Mouse (Mus musculus): Measurements from ENCODE around the gene Kbtbd4. TPM values are rescaled to one million over a fixed set of nuclear protein-coding genes. Genes with fewer than 3 reads are reported as not detected.
"Not testable (repeated sequence)": the region's sequence is repeated elsewhere in the genome, so short reads cannot be mapped to it uniquely, and the experiment has no call there.

Gene Kbtbd4
- polyA plus RNA-seq, 1 experiment from 2014 or later: 61.9 TPM

GRCm38 (mm10) chr2:90894299-90894677, 10.3 kb upstream of the Kbtbd4 start:
- not testable (repeated sequence) for H3K4me2 ChIP-seq (ENCODE audit: low read length); ATAC-seq; H3K27me3 ChIP-seq (replicated peaks; ENCODE audit: control insufficient read depth, insufficient read depth, low read length); H3K9me3 ChIP-seq (ENCODE audit: control insufficient read depth, low read length); H3K4me3 ChIP-seq (replicated peaks; ENCODE audit: low read length); H3K27ac ChIP-seq (ENCODE audit: low read length); H3K9ac ChIP-seq (replicated peaks; ENCODE audit: low read depth, low read length)
- 94% methylated on average over 3 of the region's 3 CpGs for WGBS
- peaks cover 13% of the 10 kb centered on the region for H3K36me3 ChIP-seq (ENCODE audit: control insufficient read depth, insufficient read depth)
- peaks cover 14% of the 10 kb centered on the region for H3K4me1 ChIP-seq (replicated peaks; ENCODE audit: control insufficient read depth, insufficient read depth, low read length)

GRCm38 (mm10) chr2:90903398-90903797, 1.1 kb upstream of the Kbtbd4 start:
- Histone ChIP-seq H3K4me3 (replicated peaks; ENCODE audit: low read length) (peak overlapping the region; percentile 76), H3K4me1 (replicated peaks; ENCODE audit: control insufficient read depth, insufficient read depth, low read length) (peaks cover 27% of the 10 kb centered on the region), H3K27me3 (replicated peaks; ENCODE audit: control insufficient read depth, insufficient read depth, low read length) (no peaks in the 10 kb centered on the region), H3K36me3 (ENCODE audit: control insufficient read depth, insufficient read depth) (peaks cover 10% of the 10 kb centered on the region; the same call in 1 of the 2 replicates), H3K27ac (ENCODE audit: low read length) (no peak overlapping the region), H3K4me2 (ENCODE audit: low read length) (peak overlapping the region; percentile 82), H3K9ac (replicated peaks; ENCODE audit: low read depth, low read length) (peak overlapping the region; percentile 85), H3K9me3 (ENCODE audit: control insufficient read depth, low read length) (no peaks in the 10 kb centered on the region)
- 77% methylated on average over 2 of the region's 2 CpGs for WGBS
- ATAC-seq: no peak

- H3K9me3 ChIP-seq (ENCODE audit: control insufficient read depth, low read length): no peaks in the 10 kb centered on the region
- H3K27ac ChIP-seq (ENCODE audit: low read length): peak overlapping the region; percentile 91
- under 1% methylated on average over 21 of the region's 21 CpGs for WGBS
- peak overlapping the region; percentile 82 for H3K4me2 ChIP-seq (ENCODE audit: low read length)
- no peak; the same call in 1 of the 2 replicates for ATAC-seq
- H3K9ac ChIP-seq (replicated peaks; ENCODE audit: low read depth, low read length): peak overlapping the region; percentile 85
- H3K4me1 ChIP-seq (replicated peaks; ENCODE audit: control insufficient read depth, insufficient read depth, low read length): peaks cover 27% of the 10 kb centered on the region
- H3K27me3 ChIP-seq (replicated peaks; ENCODE audit: control insufficient read depth, insufficient read depth, low read length): no peaks in the 10 kb centered on the region
- peaks cover 13% of the 10 kb centered on the region for H3K36me3 ChIP-seq (ENCODE audit: control insufficient read depth, insufficient read depth)
- peak overlapping the region; percentile 76 for H3K4me3 ChIP-seq (replicated peaks; ENCODE audit: low read length)
Measured at GRCm38 (mm10) chr2:90904856-90905224, 300 bp downstream of the Kbtbd4 start.

- Histone ChIP-seq H3K4me2 (ENCODE audit: low read length) (no peak overlapping the region), H3K9me3 (ENCODE audit: control insufficient read depth, low read length) (no peaks in the 10 kb centered on the region), H3K4me1 (replicated peaks; ENCODE audit: control insufficient read depth, insufficient read depth, low read length) (peaks cover 27% of the 10 kb centered on the region), H3K27ac (ENCODE audit: low read length) (no peak overlapping the region), H3K9ac (replicated peaks; ENCODE audit: low read depth, low read length) (no peak overlapping the region), H3K4me3 (replicated peaks; ENCODE audit: low read length) (no peak overlapping the region), H3K27me3 (replicated peaks; ENCODE audit: control insufficient read depth, insufficient read depth, low read length) (no peaks in the 10 kb centered on the region), H3K36me3 (ENCODE audit: control insufficient read depth, insufficient read depth) (peaks cover 23% of the 10 kb centered on the region)
- 94% methylated on average over 2 of the region's 2 CpGs for WGBS
- ATAC-seq: no peak
Measured at GRCm38 (mm10) chr2:90906721-90907120, 2.2 kb downstream of the Kbtbd4 start.

GRCm38 (mm10) chr2:90910861-90911260, 6.3 kb downstream of the Kbtbd4 start:
- H3K4me3 ChIP-seq (replicated peaks; ENCODE audit: low read length): no peak overlapping the region
- peaks cover 27% of the 10 kb centered on the region for H3K36me3 ChIP-seq (ENCODE audit: control insufficient read depth, insufficient read depth)
- WGBS: 92% methylated on average over 1 of the region's 1 CpGs
- H3K27ac ChIP-seq (ENCODE audit: low read length): no peak overlapping the region
- no peak overlapping the region for H3K9ac ChIP-seq (replicated peaks; ENCODE audit: low read depth, low read length)
- no peak overlapping the region for H3K4me2 ChIP-seq (ENCODE audit: low read length)
- no peak for ATAC-seq
- no peaks in the 10 kb centered on the region for H3K9me3 ChIP-seq (ENCODE audit: control insufficient read depth, low read length)
- peaks cover 17% of the 10 kb centered on the region for H3K4me1 ChIP-seq (replicated peaks; ENCODE audit: control insufficient read depth, insufficient read depth, low read length)
- no peaks in the 10 kb centered on the region for H3K27me3 ChIP-seq (replicated peaks; ENCODE audit: control insufficient read depth, insufficient read depth, low read length)

- WGBS: 79% methylated on average over 1 of the region's 1 CpGs
- Histone ChIP-seq H3K4me2 (ENCODE audit: low read length) (no peak overlapping the region), H3K9ac (replicated peaks; ENCODE audit: low read depth, low read length) (no peak overlapping the region), H3K27me3 (replicated peaks; ENCODE audit: control insufficient read depth, insufficient read depth, low read length) (no peaks in the 10 kb centered on the region), H3K36me3 (ENCODE audit: control insufficient read depth, insufficient read depth) (peaks cover 27% of the 10 kb centered on the region), H3K9me3 (ENCODE audit: control insufficient read depth, low read length) (no peaks in the 10 kb centered on the region), H3K4me1 (replicated peaks; ENCODE audit: control insufficient read depth, insufficient read depth, low read length) (peaks cover 19% of the 10 kb centered on the region), H3K4me3 (replicated peaks; ENCODE audit: low read length) (no peak overlapping the region), H3K27ac (ENCODE audit: low read length) (no peak overlapping the region)
- no peak for ATAC-seq
Measured at GRCm38 (mm10) chr2:90911668-90912067, 7.1 kb downstream of the Kbtbd4 start.

DNA sequence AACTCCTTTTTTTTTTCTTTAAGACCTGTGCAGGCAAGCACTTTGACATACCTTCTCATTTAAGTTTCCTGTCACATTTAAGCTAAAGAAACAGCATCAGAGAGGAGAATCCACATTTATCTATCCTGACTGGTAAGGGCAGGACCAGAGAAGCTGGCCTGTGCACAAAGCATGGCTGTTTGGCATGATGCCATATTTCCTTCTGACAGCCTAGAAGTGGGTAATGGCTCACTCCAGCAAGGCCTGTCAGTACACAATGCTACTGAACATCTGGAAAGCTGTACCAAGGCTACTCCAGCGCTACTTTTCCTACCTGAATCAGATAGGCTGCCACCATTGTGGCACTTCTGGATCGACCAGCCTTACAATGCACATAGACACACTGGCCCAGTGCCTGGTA, 9.1 kb downstream of the Kbtbd4 start:
- no peak overlapping the region for H3K9ac ChIP-seq (replicated peaks; ENCODE audit: low read depth, low read length)
- no peak overlapping the region for H3K4me3 ChIP-seq (replicated peaks; ENCODE audit: low read length)
- no peaks in the 10 kb centered on the region for H3K9me3 ChIP-seq (ENCODE audit: control insufficient read depth, low read length)
- H3K36me3 ChIP-seq (ENCODE audit: control insufficient read depth, insufficient read depth): peaks cover 24% of the 10 kb centered on the region
- H3K4me2 ChIP-seq (ENCODE audit: low read length): no peak overlapping the region
- no peak for ATAC-seq
- no peaks in the 10 kb centered on the region for H3K27me3 ChIP-seq (replicated peaks; ENCODE audit: control insufficient read depth, insufficient read depth, low read length)
- no peak overlapping the region for H3K27ac ChIP-seq (ENCODE audit: low read length)
- H3K4me1 ChIP-seq (replicated peaks; ENCODE audit: control insufficient read depth, insufficient read depth, low read length): peaks cover 27% of the 10 kb centered on the region
- 48% methylated on average over 2 of the region's 2 CpGs for WGBS

- no peak for ATAC-seq
- H3K4me2 ChIP-seq (ENCODE audit: low read length): no peak overlapping the region
- 82% methylated on average over 1 of the region's 1 CpGs for WGBS
- no peak overlapping the region for H3K4me3 ChIP-seq (replicated peaks; ENCODE audit: low read length)
- H3K27ac ChIP-seq (ENCODE audit: low read length): no peak overlapping the region
- H3K9ac ChIP-seq (replicated peaks; ENCODE audit: low read depth, low read length): no peak overlapping the region
- peaks cover 27% of the 10 kb centered on the region for H3K4me1 ChIP-seq (replicated peaks; ENCODE audit: control insufficient read depth, insufficient read depth, low read length)
- peaks cover 14% of the 10 kb centered on the region for H3K36me3 ChIP-seq (ENCODE audit: control insufficient read depth, insufficient read depth)
- no peaks in the 10 kb centered on the region for H3K27me3 ChIP-seq (replicated peaks; ENCODE audit: control insufficient read depth, insufficient read depth, low read length)
- H3K9me3 ChIP-seq (ENCODE audit: control insufficient read depth, low read length): no peaks in the 10 kb centered on the region
Measured at GRCm38 (mm10) chr2:90915516-90915915, 11.0 kb downstream of the Kbtbd4 start.

DNA sequence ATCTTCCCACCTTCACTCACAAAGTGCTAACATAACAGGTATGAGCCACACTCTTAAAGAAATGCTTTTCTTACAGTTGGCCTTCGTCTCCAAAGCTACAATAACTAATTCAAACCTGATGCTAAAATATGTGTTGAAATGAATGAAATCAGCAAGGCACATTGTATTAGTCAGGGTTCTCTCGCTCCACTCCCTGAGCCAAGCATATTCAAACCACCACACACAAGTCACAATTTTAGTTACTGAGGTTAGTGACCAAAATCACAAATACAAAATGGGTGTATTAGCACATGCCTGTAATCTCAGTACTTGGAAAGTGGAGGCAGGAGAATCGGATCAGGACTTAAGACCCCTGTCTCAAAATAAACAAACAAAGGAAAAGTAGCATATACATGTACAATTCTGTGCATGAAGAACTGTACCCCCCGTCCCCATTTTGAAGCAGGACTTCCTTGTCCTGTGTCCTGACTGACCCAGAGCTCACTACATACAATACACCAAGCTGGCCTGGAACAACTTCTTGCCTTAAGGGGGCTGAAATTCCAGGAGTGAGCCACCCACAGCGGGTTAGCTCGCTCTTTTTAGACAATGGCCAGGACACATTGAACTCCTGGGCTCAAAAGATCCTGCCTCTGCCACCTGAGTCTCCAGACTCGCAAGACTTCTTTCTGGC, 12.2 kb downstream of the Kbtbd4 start:
- H3K27ac ChIP-seq (ENCODE audit: low read length): peak overlapping the region; percentile 85
- peaks cover 27% of the 10 kb centered on the region for H3K4me1 ChIP-seq (replicated peaks; ENCODE audit: control insufficient read depth, insufficient read depth, low read length)
- H3K9ac ChIP-seq (replicated peaks; ENCODE audit: low read depth, low read length): peak overlapping the region; percentile 96
- WGBS: 22% methylated on average over 7 of the region's 7 CpGs
- no peaks in the 10 kb centered on the region for H3K27me3 ChIP-seq (replicated peaks; ENCODE audit: control insufficient read depth, insufficient read depth, low read length)
- H3K4me3 ChIP-seq (replicated peaks; ENCODE audit: low read length): peak overlapping the region; percentile 70
- peak overlapping the region; percentile 87 for H3K4me2 ChIP-seq (ENCODE audit: low read length)
- 0 out of 2 replicates have a peak, but pooled peaks have one; percentile 1 for ATAC-seq
- H3K36me3 ChIP-seq (ENCODE audit: control insufficient read depth, insufficient read depth): peaks cover 4% of the 10 kb centered on the region; the same call in 1 of the 2 replicates
- no peaks in the 10 kb centered on the region for H3K9me3 ChIP-seq (ENCODE audit: control insufficient read depth, low read length)

All from forebrain, embryonic 16.5 days (tissue).